Mouse (Mus musculus): ENCODE results near the gene C1qtnf9. TPM values are rescaled to one million over a fixed set of nuclear protein-coding genes. Genes with fewer than 3 reads are reported as not detected.

C1qtnf9 gene
- polyA plus RNA-seq, 1 experiment from 2014 or later, result 0.07 TPM

- 89% methylated on average over 10 of the region's 10 CpGs for WGBS
- no peak for DNase-seq (ENCODE audit: extremely low spot score, low spot score)
- Histone ChIP-seq H3K9me3 (no peaks in the 10 kb centered on the region), H3K4me3 (no peak overlapping the region), H3K27ac (0 out of 2 replicates have a peak overlapping the region, but pooled peaks have one; percentile 9), H3K36me3 (replicated peaks) (peaks cover 100% of the 10 kb centered on the region), H3K4me1 (peaks cover 12% of the 10 kb centered on the region), H3K27me3 (ENCODE audit: poor library complexity, severe bottlenecking) (no peaks in the 10 kb centered on the region)
Measured at GRCm38 (mm10) chr14:60753801-60754126, 14.2 kb upstream of the C1qtnf9 start.

- no peak for DNase-seq (ENCODE audit: extremely low spot score, low spot score)
Measured at GRCm38 (mm10) chr14:60754656-60755055, 13.3 kb upstream of the C1qtnf9 start.

GRCm38 (mm10) chr14:60756271-60756670 lies 11.7 kb upstream of the C1qtnf9 start:
- WGBS, result 93% methylated on average over 15 of the region's 15 CpGs
- Histone ChIP-seq H3K4me1 (peaks cover 12% of the 10 kb centered on the region), H3K9me3 (no peaks in the 10 kb centered on the region), H3K27ac (no peak overlapping the region), H3K4me3 (no peak overlapping the region), H3K27me3 (ENCODE audit: poor library complexity, severe bottlenecking) (no peaks in the 10 kb centered on the region), H3K36me3 (replicated peaks) (peaks cover 100% of the 10 kb centered on the region)
- no peak for DNase-seq (ENCODE audit: extremely low spot score, low spot score)

More at GRCm38 (mm10) chr14:60754656-60755055, 13.3 kb upstream of the C1qtnf9 start:
- H3K27ac ChIP-seq, result no peak overlapping the region
- H3K27me3 ChIP-seq (ENCODE audit: poor library complexity, severe bottlenecking), result no peaks in the 10 kb centered on the region
- H3K4me3 ChIP-seq, result no peak overlapping the region
- H3K36me3 ChIP-seq (replicated peaks), result peaks cover 100% of the 10 kb centered on the region
- no peaks in the 10 kb centered on the region for H3K9me3 ChIP-seq
- H3K4me1 ChIP-seq, result peaks cover 12% of the 10 kb centered on the region
- 98% methylated on average over 5 of the region's 5 CpGs for WGBS

- WGBS, result 98% methylated on average over 8 of the region's 8 CpGs
- no peak for DNase-seq (ENCODE audit: extremely low spot score, low spot score)
- peaks cover 100% of the 10 kb centered on the region for H3K36me3 ChIP-seq (replicated peaks)
Measured at GRCm38 (mm10) chr14:60757265-60757664, 10.7 kb upstream of the C1qtnf9 start.

GRCm38 (mm10) chr14:60757722-60758121 lies 10.2 kb upstream of the C1qtnf9 start:
- no peaks in the 10 kb centered on the region for H3K27me3 ChIP-seq (ENCODE audit: poor library complexity, severe bottlenecking)
- H3K9me3 ChIP-seq, result no peaks in the 10 kb centered on the region
- no peak overlapping the region for H3K27ac ChIP-seq
- peaks cover 100% of the 10 kb centered on the region for H3K36me3 ChIP-seq (replicated peaks)
- DNase-seq (ENCODE audit: extremely low spot score, low spot score), result no peak
- no peak overlapping the region for H3K4me3 ChIP-seq
- WGBS, result 95% methylated on average over 7 of the region's 7 CpGs
- H3K4me1 ChIP-seq, result peaks cover 4% of the 10 kb centered on the region

More at GRCm38 (mm10) chr14:60757265-60757664, 10.7 kb upstream of the C1qtnf9 start:
- H3K27me3 ChIP-seq (ENCODE audit: poor library complexity, severe bottlenecking), result no peaks in the 10 kb centered on the region
- H3K4me3 ChIP-seq, result no peak overlapping the region
- peaks cover 6% of the 10 kb centered on the region for H3K4me1 ChIP-seq
- H3K27ac ChIP-seq, result no peak overlapping the region
- no peaks in the 10 kb centered on the region for H3K9me3 ChIP-seq

GRCm38 (mm10) chr14:60759097-60759496 lies 8.8 kb upstream of the C1qtnf9 start:
- H3K27me3 ChIP-seq (ENCODE audit: poor library complexity, severe bottlenecking), result no peaks in the 10 kb centered on the region

GRCm38 (mm10) chr14:60761801-60762200 lies 6.1 kb upstream of the C1qtnf9 start:
- H3K4me1 ChIP-seq, result peaks cover 16% of the 10 kb centered on the region
- 78% methylated on average over 10 of the region's 10 CpGs for WGBS
- no peaks in the 10 kb centered on the region for H3K27me3 ChIP-seq (ENCODE audit: poor library complexity, severe bottlenecking)
- H3K36me3 ChIP-seq (replicated peaks), result peaks cover 91% of the 10 kb centered on the region
- H3K9me3 ChIP-seq, result no peaks in the 10 kb centered on the region
- H3K27ac ChIP-seq, result no peak overlapping the region
- H3K4me3 ChIP-seq, result no peak overlapping the region
- no peak for DNase-seq (ENCODE audit: extremely low spot score, low spot score)

More at GRCm38 (mm10) chr14:60759097-60759496, 8.8 kb upstream of the C1qtnf9 start:
- Histone ChIP-seq H3K36me3 (replicated peaks) (peaks cover 100% of the 10 kb centered on the region), H3K4me1 (peaks cover under 1% of the 10 kb centered on the region; the same call in 1 of the 2 replicates), H3K9me3 (no peaks in the 10 kb centered on the region), H3K27ac (no peak overlapping the region), H3K4me3 (no peak overlapping the region)
- DNase-seq (ENCODE audit: extremely low spot score, low spot score), result no peak
- WGBS, result 93% methylated on average over 8 of the region's 8 CpGs

GRCm38 (mm10) chr14:60762754-60763153 lies 5.2 kb upstream of the C1qtnf9 start:
- no peaks in the 10 kb centered on the region for H3K27me3 ChIP-seq (ENCODE audit: poor library complexity, severe bottlenecking)
- no peak overlapping the region for H3K27ac ChIP-seq
- H3K4me3 ChIP-seq, result no peak overlapping the region
- 86% methylated on average over 7 of the region's 7 CpGs for WGBS
- peaks cover 81% of the 10 kb centered on the region for H3K36me3 ChIP-seq (replicated peaks)
- DNase-seq (ENCODE audit: extremely low spot score, low spot score), result no peak
- H3K4me1 ChIP-seq, result peaks cover 16% of the 10 kb centered on the region
- H3K9me3 ChIP-seq, result no peaks in the 10 kb centered on the region

- 95% methylated on average over 5 of the region's 5 CpGs for WGBS
- Histone ChIP-seq H3K27ac (no peak overlapping the region), H3K9me3 (no peaks in the 10 kb centered on the region), H3K27me3 (ENCODE audit: poor library complexity, severe bottlenecking) (no peaks in the 10 kb centered on the region), H3K4me3 (no peak overlapping the region), H3K36me3 (replicated peaks) (peaks cover 71% of the 10 kb centered on the region), H3K4me1 (peaks cover 16% of the 10 kb centered on the region)
- no peak for DNase-seq (ENCODE audit: extremely low spot score, low spot score)
Measured at GRCm38 (mm10) chr14:60763746-60764145, 4.2 kb upstream of the C1qtnf9 start.

- no peak overlapping the region for H3K27ac ChIP-seq
- peaks cover 64% of the 10 kb centered on the region for H3K36me3 ChIP-seq (replicated peaks)
- no peaks in the 10 kb centered on the region for H3K27me3 ChIP-seq (ENCODE audit: poor library complexity, severe bottlenecking)
- H3K9me3 ChIP-seq, result no peaks in the 10 kb centered on the region
- peaks cover 16% of the 10 kb centered on the region for H3K4me1 ChIP-seq
- no peak for DNase-seq (ENCODE audit: extremely low spot score, low spot score)
- WGBS, result 74% methylated on average over 4 of the region's 4 CpGs
- no peak overlapping the region for H3K4me3 ChIP-seq
Measured at GRCm38 (mm10) chr14:60764526-60764925, 3.4 kb upstream of the C1qtnf9 start.

- Histone ChIP-seq H3K27ac (0 out of 2 replicates have a peak overlapping the region, but pooled peaks have one; percentile 25), H3K4me1 (peaks cover 16% of the 10 kb centered on the region), H3K27me3 (ENCODE audit: poor library complexity, severe bottlenecking) (no peaks in the 10 kb centered on the region), H3K36me3 (replicated peaks) (peaks cover 59% of the 10 kb centered on the region), H3K4me3 (no peak overlapping the region), H3K9me3 (no peaks in the 10 kb centered on the region)
- no peak for DNase-seq (ENCODE audit: extremely low spot score, low spot score)
- WGBS, result 50% methylated on average over 2 of the region's 2 CpGs
Measured at GRCm38 (mm10) chr14:60765025-60765424, 2.9 kb upstream of the C1qtnf9 start.

GRCm38 (mm10) chr14:60769340-60769739 lies 1.4 kb downstream of the C1qtnf9 start:
- no peaks in the 10 kb centered on the region for H3K9me3 ChIP-seq
- DNase-seq (ENCODE audit: extremely low spot score, low spot score), result no peak
- H3K4me1 ChIP-seq, result peaks cover 19% of the 10 kb centered on the region
- no peak overlapping the region for H3K27ac ChIP-seq
- H3K27me3 ChIP-seq (ENCODE audit: poor library complexity, severe bottlenecking), result no peaks in the 10 kb centered on the region
- H3K4me3 ChIP-seq, result no peak overlapping the region
- peaks cover 15% of the 10 kb centered on the region for H3K36me3 ChIP-seq (replicated peaks)
- 48% methylated on average over 6 of the region's 6 CpGs for WGBS

GRCm38 (mm10) chr14:60770594-60770993 lies 2.7 kb downstream of the C1qtnf9 start:
- no peak overlapping the region for H3K4me3 ChIP-seq
- WGBS, result 80% methylated on average over 6 of the region's 6 CpGs
- H3K27me3 ChIP-seq (ENCODE audit: poor library complexity, severe bottlenecking), result no peaks in the 10 kb centered on the region
- no peak overlapping the region for H3K27ac ChIP-seq
- H3K36me3 ChIP-seq (replicated peaks), result peaks cover 5% of the 10 kb centered on the region
- no peak for DNase-seq (ENCODE audit: extremely low spot score, low spot score)
- H3K4me1 ChIP-seq, result peaks cover 7% of the 10 kb centered on the region; the same call in 1 of the 2 replicates
- H3K9me3 ChIP-seq, result no peaks in the 10 kb centered on the region

- peaks cover 6% of the 10 kb centered on the region; the same call in 1 of the 2 replicates for H3K4me1 ChIP-seq
- H3K4me3 ChIP-seq, result peak overlapping the region; percentile 46
- peak; percentile 59 for DNase-seq (ENCODE audit: extremely low spot score, low spot score)
- 7% methylated on average over 8 of the region's 8 CpGs for WGBS
- no peak overlapping the region for H3K27ac ChIP-seq
- peaks cover under 1% of the 10 kb centered on the region for H3K36me3 ChIP-seq (replicated peaks)
- H3K9me3 ChIP-seq, result no peaks in the 10 kb centered on the region
- no peaks in the 10 kb centered on the region for H3K27me3 ChIP-seq (ENCODE audit: poor library complexity, severe bottlenecking)
Measured at GRCm38 (mm10) chr14:60771057-60771456, 3.1 kb downstream of the C1qtnf9 start.

All from forebrain, embryonic 10.5 days (tissue).